8 mouse cellular contexts compared by ENCODE assay signal in the genomic region with DNA sequence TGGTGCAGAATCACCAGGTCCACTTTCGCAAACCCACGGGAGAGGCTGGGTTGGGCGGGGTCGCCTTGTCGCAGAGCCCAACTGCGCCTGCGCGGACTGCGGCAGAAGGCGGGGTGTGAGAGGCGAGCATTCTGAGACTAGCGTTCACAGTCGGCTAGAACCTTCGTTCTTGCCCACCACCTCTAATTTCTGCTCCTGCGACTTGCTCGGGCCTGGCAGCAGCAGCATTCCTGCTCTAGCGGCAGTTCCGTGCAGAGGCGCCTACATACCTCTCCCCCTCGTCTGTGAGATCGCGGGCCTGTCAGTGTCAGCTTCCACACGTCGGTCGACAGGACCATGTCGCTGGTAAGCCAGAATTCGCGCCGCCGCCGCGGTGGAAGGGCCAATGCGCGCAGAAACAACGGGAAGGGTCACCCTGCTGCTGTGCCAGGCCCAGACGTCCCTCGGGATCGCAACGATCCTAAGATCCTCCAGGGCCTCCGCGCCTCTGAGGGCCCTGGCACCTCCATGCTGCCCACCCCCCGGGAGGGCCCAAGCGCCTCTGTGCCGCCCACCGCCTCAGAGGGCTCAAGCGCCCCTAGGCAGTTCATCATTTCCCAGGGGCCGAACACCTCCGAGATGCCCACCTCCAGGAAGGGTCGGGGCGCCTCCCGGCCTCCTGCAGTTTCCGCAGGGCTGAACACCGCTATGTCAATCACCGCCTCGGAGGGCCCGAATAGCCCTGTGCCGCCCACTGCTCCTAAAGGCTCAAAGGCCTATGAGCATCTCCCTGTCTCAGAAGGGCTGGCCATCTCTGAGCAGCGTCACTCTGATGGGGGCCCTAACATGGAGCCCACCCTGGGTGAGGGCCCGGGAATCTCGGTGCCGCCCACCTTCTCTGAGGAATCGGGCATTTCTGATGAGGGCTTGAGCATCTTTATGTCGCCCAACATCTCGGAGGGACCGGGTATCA. TPM values are rescaled to one million over a fixed set of nuclear protein-coding genes. Genes with fewer than 3 reads are reported as not detected.
DNase-seq lines count a peak whose midpoint lies in the region; ATAC-seq lines count a peak whose summit lies in the region.

A gene (plus strand): TSS at position 104 of the 952 bp plus-strand sequence.

- no peaks in the 10 kb centered on the region for H3K9me3 ChIP-seq in intestine, embryonic 14.5 days (ENCODE audit: control insufficient read depth, low read length)

- no peak within 1 kb of the TSS for H3K27ac ChIP-seq in intestine, embryonic 14.5 days (ENCODE audit: low read depth)

- 7% methylated on average over 64 of the region's 65 CpGs for WGBS in intestine, embryonic 14.5 days

- H3K4me3 ChIP-seq in intestine, embryonic 14.5 days (ENCODE audit: low read depth, low read length): peak within 1 kb of the TSS; percentile 37

- no peaks in the 10 kb centered on the region for H3K36me3 ChIP-seq in intestine, embryonic 14.5 days (ENCODE audit: control insufficient read depth, insufficient read depth, low read length)

- H3K27me3 ChIP-seq in intestine, embryonic 14.5 days (replicated peaks; ENCODE audit: control insufficient read depth, insufficient read depth, low read length): peaks cover 10% of the 10 kb centered on the region; the same call in 1 of the 2 replicates

- peak within 1 kb of the TSS; percentile 58 for H3K4me2 ChIP-seq in intestine, embryonic 14.5 days (ENCODE audit: low read length)

- H3K4me1 ChIP-seq in intestine, embryonic 14.5 days (replicated peaks; ENCODE audit: control insufficient read depth, insufficient read depth, low read length): no peaks in the 10 kb centered on the region

- intact Hi-C loops in left cerebral cortex, postnatal 10 days (cut with DNase I): loop anchor here (10.0 kb wide), 1 partner anchor 894 kb away; a partner anchor contains a TSS

- H3K9ac ChIP-seq in intestine, embryonic 14.5 days (ENCODE audit: low read length): peak within 1 kb of the TSS; percentile 42

- peak; percentile 59 for ATAC-seq in intestine, embryonic 14.5 days (replicated peaks; ENCODE audit: low FRiP score, low TSS enrichment, low read depth)
- peak; percentile 71 for ATAC-seq in megakaryocyte progenitor cell, adult 5-6 weeks (replicated peaks; ENCODE audit: poor library complexity)

- DNase-seq in adrenal gland, adult 2 months: peak; percentile 86
- peak; percentile 71 for DNase-seq in embryo, embryonic 10.5 days (ENCODE audit: low spot score)
- peak; percentile 64 for DNase-seq in gastrocnemius, postnatal 25 days
- peak; percentile 74 for DNase-seq in intestine, embryonic 14.5 days (ENCODE audit: low spot score)
- peak; percentile 77 to 85 for DNase-seq in left cerebral cortex, postnatal 10 days (ENCODE audit: extremely low spot score in 1 of 2, low spot score in 2 of 2)
- DNase-seq in right cerebral cortex, postnatal 14 days: peak; percentile 79
- DNase-seq in urinary bladder, postnatal 4 days (ENCODE audit: low spot score in 2 of 2): peak; percentile 53 to 67

RNA-seq across cellular contexts. Expression of the gene that starts here (rescaled TPM):
- total RNA-seq in adrenal gland, adult 2 months (2021): 10 to 100 TPM; 11.4 to 16.8 TPM
- polyA plus RNA-seq in adrenal gland, adult 2 months (2012; rRNA removed): 16.7 and 20.7 TPM in 2 replicates
- total RNA-seq in gastrocnemius, postnatal 25 days (2021): 1 to 10 TPM in 1 of 2 experiments, under 1 TPM in 1; 0.90 to 1.8 TPM
- polyA plus RNA-seq in intestine, embryonic 14.5 days (2014; fragmentation: Nextera tagmentation; extraction: Ambion mirVana): 11.7 and 13.3 TPM in 2 replicates
- 100 to 1,000 TPM; 169 to 171 TPM for total RNA-seq in left cerebral cortex, postnatal 10 days (2021)
- 0.54 and 0.89 TPM in 2 replicates for total RNA-seq in megakaryocyte progenitor cell, adult 5-6 weeks (2015)
- total RNA-seq in megakaryocyte progenitor cell, adult 5-6 weeks (2017): 0.37 and 0.84 TPM in 2 replicates

Comparison
In these comparisons a context has a peak if more than half of its experiments do, and no peak if none do; other contexts are left out.
1. RNA of the gene that starts here (total RNA-seq): 169 to 171 TPM in left cerebral cortex, postnatal 10 days; 11.4 to 16.8 TPM in adrenal gland, adult 2 months, 0.90 to 1.8 TPM in gastrocnemius, postnatal 25 days and 0.37 to 0.89 TPM in megakaryocyte progenitor cell, adult 5-6 weeks; every median in the first group is over 4 times any median in the second.
2. Peak in ATAC-seq in megakaryocyte progenitor cell, adult 5-6 weeks; RNA of the gene not detected or under 1 TPM.
3. Peak in every context shown above with its lines, with median percentiles within 50 percentile points of each other: DNase-seq.